Mouse (Mus musculus) liver, embryonic 14.5 days (tissue): ENCODE measurements around the gene Olfr690.

ENCODE experiments used
- CTCF ChIP-seq: IDR thresholded peaks from 2 replicates; pipeline ENCODE4 v1.5.1; 2016; ENCODE audit warnings: antibody characterized with exemption, low read depth, control low read depth
- EP300 ChIP-seq: IDR thresholded peaks from 2 replicates; pipeline ENCODE4 v1.6.1; 2016; ENCODE audit warnings: antibody characterized with exemption, low read depth

DNA sequence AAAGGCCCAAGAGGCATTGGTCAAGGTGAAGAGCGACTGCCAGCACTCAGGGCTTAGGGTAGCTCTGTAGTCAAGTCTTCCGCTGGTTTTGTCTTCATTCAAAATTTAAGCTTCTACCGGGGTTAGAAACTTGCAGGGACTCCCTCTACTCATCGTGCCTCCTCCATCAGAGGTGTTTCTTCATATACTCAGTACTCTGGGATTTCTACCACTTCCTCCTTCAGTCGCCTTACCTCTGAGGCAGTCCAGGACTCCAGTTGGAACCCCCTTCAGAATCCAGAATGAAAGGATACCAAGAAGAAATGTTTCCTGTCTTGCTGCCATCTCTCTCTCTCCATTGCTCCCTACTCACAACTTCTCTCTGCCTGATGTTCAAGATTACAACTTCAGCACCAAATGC lies 33.4 kb upstream of the Olfr690 start:
- TF ChIP-seq CTCF (no peak), EP300 (no peak)
